Mouse (Mus musculus) megakaryocyte, embryonic 14.5 days (primary cell): ENCODE measurements around the gene Sv2c. TPM values are rescaled to one million over a fixed set of nuclear protein-coding genes. Genes with fewer than 3 reads are reported as not detected.
"Not testable (repeated sequence)": the region's sequence is repeated elsewhere in the genome, so short reads cannot be mapped to it uniquely, and the experiment has no call there.

Source experiments
- H3K27me3 ChIP-seq: replicated peaks from 2 replicates; pipeline ENCODE3; 2012; ENCODE audit warnings: inconsistent platforms
- H3K36me3 ChIP-seq: replicated peaks from 2 replicates; pipeline ENCODE3; 2012; ENCODE audit warnings: low read length, inconsistent platforms, mixed read lengths
- H3K4me1 ChIP-seq: 2 replicates; pipeline ENCODE4 v1.6.1; 2012; ENCODE audit warnings: inconsistent platforms
- H3K4me3 ChIP-seq: replicated peaks from 2 replicates; pipeline ENCODE3; 2012; ENCODE audit warnings: moderate library complexity, mild to moderate bottlenecking, inconsistent platforms
- H3K9me3 ChIP-seq: 2 replicates; pipeline ENCODE4 v1.6.1; 2012; ENCODE audit warnings: inconsistent platforms
- FLI1 ChIP-seq: IDR thresholded peaks from 2 replicates; pipeline ENCODE4 v1.6.1; 2012; ENCODE audit warnings: low read length, inconsistent platforms, mixed read lengths
- GATA1 ChIP-seq: IDR thresholded peaks from 3 replicates; pipeline ENCODE4 v1.6.1; 2012; ENCODE audit warnings: mixed read lengths, low read length, inconsistent platforms, borderline replicate concordance
- polyA plus RNA-seq: library from polyadenylated mRNA; stranded (reverse); fragments of >175 nt; gene quantifications from 2 replicates; pipeline ENCODE4 v1.2.3, GENCODE M21; 2012; ENCODE audit warnings: low replicate concordance; ENCODE audit not compliant: insufficient read depth

Sv2c gene
- polyA plus RNA-seq, 1 experiment: not detected

- no peaks in the 10 kb centered on the region for H3K9me3 ChIP-seq
- no peaks in the 10 kb centered on the region for H3K36me3 ChIP-seq
- peaks cover 30% of the 10 kb centered on the region for H3K27me3 ChIP-seq
- peaks cover 9% of the 10 kb centered on the region for H3K4me1 ChIP-seq
- H3K4me3 ChIP-seq: no peak overlapping the region
- TF ChIP-seq GATA1: no peak
- TF ChIP-seq FLI1: no peak
Observed at GRCm38 (mm10) chr13:95975225-95975624, 157.2 kb downstream of the Sv2c start.

- Histone ChIP-seq H3K27me3 (peaks cover 35% of the 10 kb centered on the region), H3K4me3 (no peak overlapping the region)
- TF ChIP-seq GATA1: no peak
- no peak for TF ChIP-seq FLI1
Observed at GRCm38 (mm10) chr13:95974106-95974505, 158.3 kb downstream of the Sv2c start.

GRCm38 (mm10) chr13:95973368-95973958, 158.9 kb downstream of the Sv2c start:
- Histone ChIP-seq H3K36me3 (no peaks in the 10 kb centered on the region), H3K4me3 (no peak overlapping the region), H3K27me3 (peaks cover 29% of the 10 kb centered on the region), H3K4me1 (peaks cover 24% of the 10 kb centered on the region), H3K9me3 (no peaks in the 10 kb centered on the region)
- no peak for TF ChIP-seq GATA1
- TF ChIP-seq FLI1: no peak

More at GRCm38 (mm10) chr13:95974106-95974505, 158.3 kb downstream of the Sv2c start:
- H3K9me3 ChIP-seq: no peaks in the 10 kb centered on the region
- H3K4me1 ChIP-seq: peaks cover 19% of the 10 kb centered on the region
- H3K36me3 ChIP-seq: no peaks in the 10 kb centered on the region

- H3K4me3 ChIP-seq, H3K9me3 ChIP-seq, H3K36me3 ChIP-seq: not testable (repeated sequence)
- peaks cover 30% of the 10 kb centered on the region for H3K27me3 ChIP-seq
- peaks cover 44% of the 10 kb centered on the region for H3K4me1 ChIP-seq
Observed at GRCm38 (mm10) chr13:95968031-95968430, 164.3 kb downstream of the Sv2c start.

GRCm38 (mm10) chr13:95966791-95967190, 165.6 kb downstream of the Sv2c start:
- TF ChIP-seq FLI1: no peak
- TF ChIP-seq GATA1: no peak
- H3K4me1 ChIP-seq: peaks cover 44% of the 10 kb centered on the region
- H3K9me3 ChIP-seq: no peaks in the 10 kb centered on the region

GRCm38 (mm10) chr13:95965596-95965995, 166.8 kb downstream of the Sv2c start:
- no peaks in the 10 kb centered on the region for H3K9me3 ChIP-seq
- H3K4me3 ChIP-seq: no peak overlapping the region
- peaks cover 26% of the 10 kb centered on the region for H3K27me3 ChIP-seq
- no peaks in the 10 kb centered on the region for H3K36me3 ChIP-seq
- TF ChIP-seq GATA1: no peak
- no peak for TF ChIP-seq FLI1
- H3K4me1 ChIP-seq: peaks cover 51% of the 10 kb centered on the region

More at GRCm38 (mm10) chr13:95966791-95967190, 165.6 kb downstream of the Sv2c start:
- Histone ChIP-seq H3K36me3 (no peaks in the 10 kb centered on the region), H3K4me3 (no peak overlapping the region), H3K27me3 (peaks cover 27% of the 10 kb centered on the region)

- H3K27me3 ChIP-seq: peaks cover 24% of the 10 kb centered on the region
- peaks cover 54% of the 10 kb centered on the region for H3K4me1 ChIP-seq
- no peaks in the 10 kb centered on the region for H3K36me3 ChIP-seq
- no peaks in the 10 kb centered on the region for H3K9me3 ChIP-seq
- no peak for TF ChIP-seq GATA1
- no peak for TF ChIP-seq FLI1
- H3K4me3 ChIP-seq: no peak overlapping the region
Observed at GRCm38 (mm10) chr13:95965162-95965561, 167.2 kb downstream of the Sv2c start.

- Histone ChIP-seq H3K27me3 (peaks cover 19% of the 10 kb centered on the region), H3K4me1 (peaks cover 52% of the 10 kb centered on the region), H3K9me3 (no peaks in the 10 kb centered on the region), H3K36me3 (no peaks in the 10 kb centered on the region), H3K4me3 (no peak overlapping the region)
- no peak for TF ChIP-seq FLI1
- no peak for TF ChIP-seq GATA1
Observed at GRCm38 (mm10) chr13:95964226-95964625, 168.2 kb downstream of the Sv2c start.

- Histone ChIP-seq H3K4me1 (peaks cover 51% of the 10 kb centered on the region), H3K36me3 (no peaks in the 10 kb centered on the region), H3K4me3 (no peak overlapping the region), H3K27me3 (peaks cover 19% of the 10 kb centered on the region), H3K9me3 (no peaks in the 10 kb centered on the region)
- TF ChIP-seq FLI1 (no peak), GATA1 (no peak)
Observed at GRCm38 (mm10) chr13:95963671-95964070, 168.7 kb downstream of the Sv2c start.

- peaks cover 56% of the 10 kb centered on the region for H3K4me1 ChIP-seq
- H3K27me3 ChIP-seq: peaks cover 14% of the 10 kb centered on the region
- no peaks in the 10 kb centered on the region for H3K9me3 ChIP-seq
- TF ChIP-seq FLI1: no peak
- H3K4me3 ChIP-seq: no peak overlapping the region
- no peaks in the 10 kb centered on the region for H3K36me3 ChIP-seq
Observed at GRCm38 (mm10) chr13:95961905-95962304, 170.5 kb downstream of the Sv2c start.
